Mouse (Mus musculus) stomach, postnatal 0 days (tissue): ENCODE measurements at regions not wholly inside any gene's neighbourhood (a gene's known extent, or its start where the extent isn't known, plus 50 kb on each side); places are given as distances from the start of the nearest gene placed in this dataset.

ENCODE experiments used
- CTCF ChIP-seq: IDR thresholded peaks from 2 replicates; pipeline ENCODE4 v1.5.1; 2016; ENCODE audit warnings: antibody characterized with exemption, low read depth, mild to moderate bottlenecking, moderate library complexity
- EP300 ChIP-seq: optimal IDR thresholded peaks from 2 replicates; pipeline ENCODE3; 2016; ENCODE audit warnings: antibody characterized with exemption

GRCm38 (mm10) chr12:99628421-99628820 is 65.0 kb upstream of the Foxn3 start:
- TF ChIP-seq CTCF, result no peak
- no peak for TF ChIP-seq EP300
